Mouse (Mus musculus) heart, embryonic 13.5 days (tissue): Measurements from ENCODE around the gene Tcf20. TPM values are rescaled to one million over a fixed set of nuclear protein-coding genes. Genes with fewer than 3 reads are reported as not detected.

Experiments
- ATAC-seq: fragments of 200-750 bp; cut with Nextera tagmentation; 2 replicates; pipeline ENCODE4 v1.8.0; 2017; ENCODE audit warnings: moderate TSS enrichment; ENCODE audit not compliant: insufficient number of reproducible peaks, low FRiP score, low TSS enrichment; ENCODE audit errors: extremely low read depth
- H3K27ac ChIP-seq: fragments of 300-500 bp; sonication (generic); replicated peaks from 2 replicates; pipeline ENCODE4 v1.5.1; 2015; ENCODE audit warnings: moderate library complexity, mild to moderate bottlenecking, inconsistent platforms
- H3K27me3 ChIP-seq: fragments of 300-500 bp; sonication (generic); replicated peaks from 2 replicates; pipeline ENCODE4 v1.6.1; 2015; ENCODE audit warnings: mild to moderate bottlenecking, inconsistent platforms
- H3K36me3 ChIP-seq: fragments of 300-500 bp; sonication (generic); 2 replicates; pipeline ENCODE4 v1.6.1; 2015; ENCODE audit warnings: mild to moderate bottlenecking, inconsistent platforms
- H3K4me1 ChIP-seq: fragments of 300-500 bp; sonication (generic); 2 replicates; pipeline ENCODE4 v1.6.1; 2015; ENCODE audit warnings: inconsistent platforms
- H3K4me2 ChIP-seq: fragments of 300-500 bp; sonication (generic); 2 replicates; pipeline ENCODE4 v1.6.1; 2015; ENCODE audit warnings: inconsistent platforms, mild to moderate bottlenecking, moderate library complexity
- H3K4me3 ChIP-seq: fragments of 300-500 bp; sonication (generic); 2 replicates; pipeline ENCODE4 v1.5.1; 2015; ENCODE audit warnings: moderate library complexity, mild to moderate bottlenecking, inconsistent platforms
- H3K9ac ChIP-seq: fragments of 300-500 bp; sonication (generic); 2 replicates; pipeline ENCODE4 v1.6.1; 2015; ENCODE audit warnings: inconsistent platforms, mild to moderate bottlenecking, moderate library complexity
- H3K9me3 ChIP-seq: fragments of 300-500 bp; sonication (generic); 2 replicates; pipeline ENCODE4 v1.6.1; 2016; ENCODE audit warnings: inconsistent platforms
- WGBS: fragments of 180-500 bp; shearing (Covaris S2); methylation state at CpG from one replicate; pipeline ENCODE4 v1.1.7; 2015; ENCODE audit warnings: mixed read lengths; 5-methylcytosine and 5-hydroxymethylcytosine counted together
- polyA plus RNA-seq: library from polyadenylated mRNA; unstranded; fragments of >200 nt; fragmentation: Nextera tagmentation; extraction: Ambion mirVana; gene quantifications from 2 replicates; pipeline ENCODE4 v1.2.1, GENCODE M21; 2015

Tcf20 gene
- polyA plus RNA-seq, 1 experiment from 2014 or later: 4.6 TPM

DNA sequence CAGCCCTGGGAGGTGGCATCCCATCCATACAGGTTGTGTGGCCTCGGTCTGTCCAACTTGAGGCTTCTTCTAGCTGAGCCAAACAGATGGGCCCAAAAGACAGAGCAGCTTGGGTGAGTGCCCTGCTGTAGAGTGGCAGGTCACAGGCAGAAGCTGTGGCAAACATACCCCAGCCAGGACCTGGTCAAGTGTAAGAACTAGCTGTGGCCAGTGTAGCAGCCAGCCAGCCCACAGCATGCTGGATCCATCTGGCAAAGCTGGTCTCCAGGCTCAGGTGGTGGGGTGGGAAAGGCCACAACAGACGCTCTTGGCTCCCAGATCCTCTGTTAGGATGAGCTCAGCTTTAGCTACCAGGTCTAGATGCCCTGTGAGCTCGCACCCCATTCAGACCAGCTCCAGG, 31.4 kb downstream of the Tcf20 start:
- WGBS: 74% methylated on average over 3 of the region's 3 CpGs

DNA sequence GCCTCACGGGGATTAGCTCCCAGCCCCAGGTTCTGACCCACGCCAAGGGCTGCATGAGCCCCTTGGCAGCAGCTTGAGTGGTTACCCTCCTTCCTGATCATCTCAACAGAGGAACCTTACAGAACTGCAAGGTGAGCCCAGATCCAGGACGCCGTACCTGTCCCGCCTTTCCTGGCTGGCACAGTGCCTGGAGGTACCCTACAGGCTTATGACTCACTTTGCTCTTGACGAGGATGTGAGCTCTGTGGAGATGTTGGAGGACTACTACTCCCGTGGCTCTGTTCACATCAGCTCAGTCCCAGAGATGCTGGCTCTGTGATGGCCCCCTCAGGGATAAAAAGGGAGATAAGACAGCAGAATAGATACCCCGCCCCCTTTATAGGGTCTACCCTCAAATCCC, 32.4 kb downstream of the Tcf20 start:
- Histone ChIP-seq H3K36me3 (no peaks in the 10 kb centered on the region), H3K27ac (no peak overlapping the region), H3K9ac (no peak overlapping the region), H3K4me3 (no peak overlapping the region), H3K4me1 (peaks cover 80% of the 10 kb centered on the region), H3K4me2 (no peak overlapping the region), H3K27me3 (peaks cover 93% of the 10 kb centered on the region), H3K9me3 (no peaks in the 10 kb centered on the region)
- 67% methylated on average over 8 of the region's 8 CpGs for WGBS
- no peak for ATAC-seq

More for the DNA sequence above, 31.4 kb downstream of the Tcf20 start:
- H3K4me3 ChIP-seq: no peak overlapping the region
- 0 out of 2 replicates have a peak overlapping the region, but pooled peaks have one; percentile 41 for H3K9ac ChIP-seq
- peaks cover 82% of the 10 kb centered on the region for H3K4me1 ChIP-seq
- H3K27me3 ChIP-seq: peaks cover 93% of the 10 kb centered on the region
- H3K36me3 ChIP-seq: no peaks in the 10 kb centered on the region
- peak overlapping the region; percentile 26 for H3K27ac ChIP-seq
- no peak for ATAC-seq
- no peak overlapping the region for H3K4me2 ChIP-seq
- H3K9me3 ChIP-seq: no peaks in the 10 kb centered on the region

DNA sequence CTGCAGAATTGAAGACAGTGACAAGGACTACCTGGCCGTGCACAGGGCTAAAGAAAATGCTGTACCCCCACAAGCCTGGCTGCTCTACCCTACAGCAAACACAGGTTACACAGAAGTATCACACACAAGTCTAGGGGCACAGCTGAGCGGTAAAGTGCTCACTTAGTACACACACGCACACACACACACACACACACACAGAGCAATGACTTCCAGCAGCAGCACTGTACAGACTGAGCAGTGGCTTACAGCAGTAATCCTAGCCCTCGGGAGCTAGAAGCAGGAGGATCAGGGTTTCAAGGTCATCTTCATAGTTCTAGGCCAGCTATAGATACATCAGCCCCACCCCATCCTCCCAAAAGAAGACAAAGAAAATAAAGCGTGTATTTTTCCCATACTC, 33.6 kb downstream of the Tcf20 start:
- WGBS: 59% methylated on average over 5 of the region's 5 CpGs
- Histone ChIP-seq H3K27ac (no peak overlapping the region), H3K9me3 (no peaks in the 10 kb centered on the region), H3K27me3 (peaks cover 93% of the 10 kb centered on the region), H3K9ac (0 out of 2 replicates have a peak overlapping the region, but pooled peaks have one; percentile 42), H3K4me1 (peaks cover 80% of the 10 kb centered on the region), H3K4me3 (no peak overlapping the region), H3K36me3 (no peaks in the 10 kb centered on the region), H3K4me2 (no peak overlapping the region)
- ATAC-seq: no peak

DNA sequence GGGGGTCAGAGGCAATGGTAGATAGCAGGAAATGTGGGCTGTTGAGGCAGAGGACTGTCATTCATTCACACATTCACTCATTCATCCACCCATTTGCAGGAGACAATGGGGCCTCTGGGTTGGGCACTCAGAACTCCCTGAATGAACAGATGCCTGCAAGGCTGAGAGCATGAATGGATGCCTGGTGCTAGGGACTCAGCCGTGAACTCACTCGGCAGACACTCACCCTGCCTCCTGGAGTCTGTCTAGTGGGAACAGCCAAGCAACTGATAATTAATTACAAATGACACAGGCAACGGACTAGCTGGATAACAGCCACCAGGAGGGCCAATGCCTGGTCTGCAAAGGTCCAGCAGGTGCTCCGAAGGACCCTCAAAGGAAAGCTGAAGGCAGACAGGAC, 34.6 kb downstream of the Tcf20 start:
- Histone ChIP-seq H3K4me3 (no peak overlapping the region), H3K27me3 (peaks cover 93% of the 10 kb centered on the region), H3K36me3 (no peaks in the 10 kb centered on the region), H3K9ac (no peak overlapping the region), H3K9me3 (no peaks in the 10 kb centered on the region), H3K4me2 (no peak overlapping the region), H3K4me1 (peaks cover 80% of the 10 kb centered on the region), H3K27ac (no peak overlapping the region)
- 41% methylated on average over 4 of the region's 4 CpGs for WGBS
- ATAC-seq: no peak

DNA sequence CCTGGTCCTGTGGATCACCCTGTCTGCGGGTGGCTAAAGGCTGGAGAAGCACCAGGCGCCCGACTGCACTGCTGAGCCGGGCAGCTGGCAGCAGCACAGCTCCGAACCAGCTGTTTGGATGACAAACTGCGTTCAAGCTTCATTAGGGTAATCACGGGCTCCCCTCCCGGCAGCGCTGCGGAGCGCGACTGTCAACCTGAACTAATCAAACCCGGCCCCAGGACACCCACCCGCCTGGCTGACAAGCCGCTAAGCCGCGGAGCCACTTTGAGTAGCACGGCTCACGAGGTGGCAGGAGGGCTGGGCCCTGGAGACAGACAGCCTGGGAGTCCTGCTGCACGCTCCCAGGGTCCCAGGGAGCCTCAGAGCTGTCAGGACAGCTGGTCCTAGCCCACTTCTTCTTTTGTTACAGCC, 35.4 kb downstream of the Tcf20 start:
- Histone ChIP-seq H3K27me3 (peaks cover 96% of the 10 kb centered on the region), H3K9me3 (no peaks in the 10 kb centered on the region), H3K4me2 (peak overlapping the region; percentile 48), H3K36me3 (no peaks in the 10 kb centered on the region), H3K4me3 (peak overlapping the region; percentile 2; the same call in 1 of the 2 replicates), H3K27ac (no peak overlapping the region), H3K4me1 (peaks cover 79% of the 10 kb centered on the region), H3K9ac (peak overlapping the region; percentile 52; the same call in 1 of the 2 replicates)
- no peak for ATAC-seq
- WGBS: 16% methylated on average over 20 of the region's 20 CpGs

GRCm38 (mm10) chr15:82950246-82950645, 37.4 kb downstream of the Tcf20 start:
- H3K9ac ChIP-seq: no peak overlapping the region
- ATAC-seq: no peak

DNA sequence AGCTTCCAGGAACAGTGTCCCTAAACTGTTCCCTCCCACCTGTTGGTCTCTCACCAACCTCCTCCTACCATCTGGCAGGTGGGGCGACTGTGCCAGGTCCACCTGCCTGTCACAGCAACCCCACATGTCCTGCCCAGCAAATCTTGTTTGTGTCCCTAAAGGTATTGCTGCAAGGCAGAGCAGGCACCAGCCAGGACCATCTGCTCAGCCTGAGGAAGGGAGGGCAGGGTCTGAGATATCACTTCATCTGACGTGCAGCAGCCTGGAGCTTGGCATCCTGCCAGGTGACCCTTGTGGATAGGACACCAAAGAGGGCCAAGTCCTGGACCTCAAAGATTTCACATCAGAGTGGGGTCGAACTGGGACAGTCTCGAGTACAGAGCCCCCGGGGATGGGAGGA, 40.2 kb downstream of the Tcf20 start:
- H3K9ac ChIP-seq: no peak overlapping the region
- peaks cover 50% of the 10 kb centered on the region for H3K4me1 ChIP-seq
- H3K4me3 ChIP-seq: no peak overlapping the region
- 62% methylated on average over 5 of the region's 5 CpGs for WGBS
- no peak overlapping the region for H3K27ac ChIP-seq
- no peaks in the 10 kb centered on the region for H3K36me3 ChIP-seq
- ATAC-seq: no peak
- no peak overlapping the region for H3K4me2 ChIP-seq
- no peaks in the 10 kb centered on the region for H3K9me3 ChIP-seq
- H3K27me3 ChIP-seq: peaks cover 99% of the 10 kb centered on the region

More at GRCm38 (mm10) chr15:82950246-82950645, 37.4 kb downstream of the Tcf20 start:
- Histone ChIP-seq H3K36me3 (no peaks in the 10 kb centered on the region), H3K27ac (no peak overlapping the region), H3K4me2 (no peak overlapping the region), H3K27me3 (peaks cover 100% of the 10 kb centered on the region), H3K4me3 (no peak overlapping the region), H3K4me1 (peaks cover 69% of the 10 kb centered on the region), H3K9me3 (no peaks in the 10 kb centered on the region)
- WGBS: 52% methylated on average over 8 of the region's 8 CpGs

GRCm38 (mm10) chr15:82944479-82945195, 43.0 kb downstream of the Tcf20 start:
- WGBS: 74% methylated on average over 9 of the region's 9 CpGs
- H3K9me3 ChIP-seq: no peaks in the 10 kb centered on the region
- H3K27ac ChIP-seq: no peak overlapping the region
- H3K9ac ChIP-seq: no peak overlapping the region
- H3K4me2 ChIP-seq: no peak overlapping the region
- H3K27me3 ChIP-seq: peaks cover 94% of the 10 kb centered on the region
- no peaks in the 10 kb centered on the region for H3K36me3 ChIP-seq
- peaks cover 56% of the 10 kb centered on the region for H3K4me1 ChIP-seq
- no peak overlapping the region for H3K4me3 ChIP-seq
- ATAC-seq: no peak

GRCm38 (mm10) chr15:82941733-82942132, 45.9 kb downstream of the Tcf20 start:
- no peaks in the 10 kb centered on the region for H3K9me3 ChIP-seq
- H3K9ac ChIP-seq: no peak overlapping the region
- WGBS: 73% methylated on average over 8 of the region's 8 CpGs
- no peaks in the 10 kb centered on the region for H3K36me3 ChIP-seq
- H3K27ac ChIP-seq: no peak overlapping the region
- H3K4me1 ChIP-seq: peaks cover 58% of the 10 kb centered on the region
- H3K4me2 ChIP-seq: no peak overlapping the region
- peaks cover 72% of the 10 kb centered on the region for H3K27me3 ChIP-seq
- H3K4me3 ChIP-seq: no peak overlapping the region
- no peak for ATAC-seq

- no peaks in the 10 kb centered on the region for H3K9me3 ChIP-seq
- H3K4me3 ChIP-seq: no peak overlapping the region
- H3K9ac ChIP-seq: no peak overlapping the region
- peaks cover 69% of the 10 kb centered on the region for H3K4me1 ChIP-seq
- peaks cover 72% of the 10 kb centered on the region for H3K27me3 ChIP-seq
- no peaks in the 10 kb centered on the region for H3K36me3 ChIP-seq
- H3K27ac ChIP-seq: no peak overlapping the region
- WGBS: 47% methylated on average over 12 of the region's 12 CpGs
- no peak overlapping the region for H3K4me2 ChIP-seq
- no peak for ATAC-seq
These were observed 47.0 kb downstream of the Tcf20 start for GRCm38 (mm10) chr15:82940494-82941214.

- peaks cover 76% of the 10 kb centered on the region for H3K4me1 ChIP-seq
- H3K9ac ChIP-seq: peak overlapping the region; percentile 52
- WGBS: 4% methylated on average over 17 of the region's 17 CpGs
- H3K27me3 ChIP-seq: peaks cover 66% of the 10 kb centered on the region
- H3K27ac ChIP-seq: peak overlapping the region; percentile 73
- peak overlapping the region; percentile 22 for H3K4me3 ChIP-seq
- no peaks in the 10 kb centered on the region for H3K36me3 ChIP-seq
- peak overlapping the region; percentile 57 for H3K4me2 ChIP-seq
- ATAC-seq: peak; percentile 32; the same call in 1 of the 2 replicates
- H3K9me3 ChIP-seq: no peaks in the 10 kb centered on the region
These were observed 49.5 kb downstream of the Tcf20 start for GRCm38 (mm10) chr15:82938155-82938569.
